Mouse (Mus musculus) left cerebral cortex, adult 11 months (tissue): ENCODE data around the gene Ascc1.

Experiments used
- DNase-seq: peaks from one replicate; pipeline ENCODE4 v3.0.0; 2022; ENCODE audit warnings: low spot score

Ascc1 gene

GRCm38 (mm10) chr10:60080601-60080981, 78.0 kb downstream of the Ascc1 start:
- no peak for DNase-seq

- DNase-seq: no peak
These were observed 78.6 kb downstream of the Ascc1 start for GRCm38 (mm10) chr10:60080982-60081825.

- peak; percentile 47 for DNase-seq
These were observed 79.3 kb downstream of the Ascc1 start for GRCm38 (mm10) chr10:60081905-60082304.

- no peak for DNase-seq
These were observed 81.5 kb downstream of the Ascc1 start for GRCm38 (mm10) chr10:60084065-60084464.

GRCm38 (mm10) chr10:60092311-60092710, 89.7 kb downstream of the Ascc1 start:
- DNase-seq: no peak

GRCm38 (mm10) chr10:60093751-60094150, 91.1 kb downstream of the Ascc1 start:
- no peak for DNase-seq

- no peak for DNase-seq
These were observed 93.0 kb downstream of the Ascc1 start for GRCm38 (mm10) chr10:60095558-60095957.

GRCm38 (mm10) chr10:60096302-60096701, 93.7 kb downstream of the Ascc1 start:
- no peak for DNase-seq

GRCm38 (mm10) chr10:60097146-60097545, 94.5 kb downstream of the Ascc1 start:
- no peak for DNase-seq

GRCm38 (mm10) chr10:60097774-60098173, 95.2 kb downstream of the Ascc1 start:
- no peak for DNase-seq

GRCm38 (mm10) chr10:60105391-60106145, 103.0 kb downstream of the Ascc1 start:
- DNase-seq: no peak

- peak; percentile 63 for DNase-seq
These were observed 103.5 kb downstream of the Ascc1 start, which contains the start of gene Spock2 for GRCm38 (mm10) chr10:60106146-60106530. Spock2 (plus strand) TSS chr10:60106219.

- no peak for DNase-seq
These were observed 104.1 kb downstream of the Ascc1 start for GRCm38 (mm10) chr10:60106531-60107186.

- DNase-seq: no peak
These were observed 104.8 kb downstream of the Ascc1 start for GRCm38 (mm10) chr10:60107448-60107847.

GRCm38 (mm10) chr10:60108321-60109111, 105.9 kb downstream of the Ascc1 start:
- DNase-seq: no peak

- DNase-seq: no peak
These were observed 106.7 kb downstream of the Ascc1 start for GRCm38 (mm10) chr10:60109336-60109735.

GRCm38 (mm10) chr10:60109989-60110388, 107.4 kb downstream of the Ascc1 start:
- no peak for DNase-seq

- no peak for DNase-seq
These were observed 108.4 kb downstream of the Ascc1 start for GRCm38 (mm10) chr10:60110908-60111475.

GRCm38 (mm10) chr10:60113965-60114690, 111.5 kb downstream of the Ascc1 start:
- no peak for DNase-seq

GRCm38 (mm10) chr10:60115345-60116185, 113.0 kb downstream of the Ascc1 start:
- DNase-seq: peak; percentile 70
